Mouse (Mus musculus) MEL (cell line): ENCODE data around the gene Prkch. TPM values are rescaled to one million over a fixed set of nuclear protein-coding genes. Genes with fewer than 3 reads are reported as not detected.

ENCODE experiments used
- DNase-seq: peaks from one replicate; pipeline ENCODE4 v3.0.0; 2011; ENCODE audit warnings: low read depth, low spot score
- H3K27ac ChIP-seq: 2 replicates; pipeline ENCODE4 v1.5.1; 2012; ENCODE audit warnings: low read depth, mild to moderate bottlenecking, control low read depth, low read length, moderate library complexity; ENCODE audit not compliant: control insufficient read depth
- H3K27me3 ChIP-seq, 2 experiments: fragments of 150-350 bp in 1 of 2; sonication (generic) in 1 of 2; 2 replicates each; pipeline ENCODE4 v1.6.1; 2012; ENCODE audit warnings: low read length in 2 of 2, mild to moderate bottlenecking in 2 of 2, improper control_type of control experiment in 1 of 2, moderate library complexity in 1 of 2; ENCODE audit not compliant: insufficient read depth in 2 of 2, control insufficient read depth in 1 of 2
- H3K36me3 ChIP-seq, 2 experiments: 2 replicates each; pipeline ENCODE4 v1.6.1; 2012 to 2014; ENCODE audit warnings: low read length in 2 of 2, improper control_type of control experiment in 1 of 2, inconsistent platforms in 1 of 2, mild to moderate bottlenecking in 1 of 2; ENCODE audit not compliant: insufficient read depth in 2 of 2, control insufficient read depth in 1 of 2
- H3K4me1 ChIP-seq, 2 experiments: fragments of 150-350 bp in 1 of 2; sonication (generic) in 1 of 2; 2 replicates each; pipeline ENCODE4 v1.6.1; 2012; ENCODE audit warnings: low read length in 2 of 2, improper control_type of control experiment in 1 of 2, mild to moderate bottlenecking in 1 of 2; ENCODE audit not compliant: insufficient read depth in 2 of 2, control insufficient read depth in 1 of 2
- H3K4me3 ChIP-seq, 2 experiments: fragments of 150-350 bp in 1 of 2; sonication (generic) in 1 of 2; 2 replicates each; pipeline ENCODE4 v1.5.1; 2012; ENCODE audit warnings: low read depth in 2 of 2, low read length in 2 of 2, mild to moderate bottlenecking in 2 of 2, moderate library complexity in 2 of 2, control low read depth in 1 of 2, improper control_type of control experiment in 1 of 2; ENCODE audit not compliant: control insufficient read depth in 1 of 2, insufficient read depth in 1 of 2
- H3K79me2 ChIP-seq: 2 replicates; pipeline ENCODE4 v1.6.1; 2012; ENCODE audit warnings: mild to moderate bottlenecking, low read length, moderate library complexity; ENCODE audit not compliant: control insufficient read depth, poor library complexity, insufficient read depth
- H3K9ac ChIP-seq: 2 replicates; pipeline ENCODE4 v1.6.1; 2012; ENCODE audit warnings: low read depth, mild to moderate bottlenecking, control low read depth, low read length, moderate library complexity; ENCODE audit not compliant: control insufficient read depth, poor library complexity, severe bottlenecking
- H3K9me3 ChIP-seq: fragments of 150-350 bp; sonication (generic); replicated peaks from 2 replicates; pipeline ENCODE4 v1.6.1; 2012; ENCODE audit warnings: mild to moderate bottlenecking, low read length, improper control_type of control experiment, moderate library complexity; ENCODE audit not compliant: insufficient read depth
- BHLHE40 ChIP-seq: IDR thresholded peaks from 2 replicates; pipeline ENCODE4 v1.6.1; 2012; ENCODE audit warnings: low read depth, mild to moderate bottlenecking, inconsistent platforms, low read length, improper control_type of control experiment, borderline replicate concordance
- CHD1 ChIP-seq: IDR thresholded peaks from 2 replicates; pipeline ENCODE4 v1.6.1; 2012; ENCODE audit warnings: low read depth, mild to moderate bottlenecking, inconsistent platforms, low read length, improper control_type of control experiment
- CHD2 ChIP-seq: IDR thresholded peaks from 2 replicates; pipeline ENCODE4 v1.6.1; 2011; ENCODE audit warnings: low read length, improper control_type of control experiment
- ELF1 ChIP-seq: IDR thresholded peaks from 2 replicates; pipeline ENCODE4 v1.6.1; 2014; ENCODE audit warnings: low read depth, mild to moderate bottlenecking, inconsistent platforms, low read length, improper control_type of control experiment, moderate library complexity
- EP300 ChIP-seq, 2 experiments: IDR thresholded peaks; 2 replicates each; pipeline ENCODE4 v1.6.1; 2011; ENCODE audit warnings: improper control_type of control experiment in 2 of 2, low read length in 2 of 2, low read depth in 1 of 2, mild to moderate bottlenecking in 1 of 2
- ETS1 ChIP-seq: IDR thresholded peaks from 2 replicates; pipeline ENCODE4 v1.6.1; 2012; ENCODE audit warnings: low read depth, mild to moderate bottlenecking, inconsistent platforms, low read length, improper control_type of control experiment, moderate library complexity
- GABPA ChIP-seq: IDR thresholded peaks from 2 replicates; pipeline ENCODE4 v1.6.1; 2012; ENCODE audit warnings: low read depth, mild to moderate bottlenecking, inconsistent platforms, low read length, improper control_type of control experiment, moderate library complexity
- KAT2A ChIP-seq: conservative IDR thresholded peaks from 2 replicates; pipeline ENCODE4 v1.6.1; 2012; ENCODE audit warnings: low read depth, low read length, improper control_type of control experiment, inconsistent platforms
- MAFK ChIP-seq: IDR thresholded peaks from 2 replicates; pipeline ENCODE4 v1.6.1; 2011; ENCODE audit warnings: low read depth, mild to moderate bottlenecking, low read length, improper control_type of control experiment, borderline replicate concordance
- MAZ ChIP-seq: IDR thresholded peaks from 2 replicates; pipeline ENCODE4 v1.6.1; 2012; ENCODE audit warnings: low read depth, mild to moderate bottlenecking, inconsistent platforms, low read length, improper control_type of control experiment
- NELFE ChIP-seq: IDR thresholded peaks from 2 replicates; pipeline ENCODE4 v1.6.1; 2011; ENCODE audit warnings: low read depth, low read length, improper control_type of control experiment
- RCOR1 ChIP-seq: IDR thresholded peaks from 2 replicates; pipeline ENCODE4 v1.6.1; 2012; ENCODE audit warnings: low read depth, mild to moderate bottlenecking, inconsistent platforms, low read length, improper control_type of control experiment
- SMC3 ChIP-seq: IDR thresholded peaks from 2 replicates; pipeline ENCODE4 v1.6.1; 2011; ENCODE audit warnings: low read depth, low read length, improper control_type of control experiment
- USF2 ChIP-seq, 2 experiments: IDR thresholded peaks; 2 replicates each; pipeline ENCODE4 v1.6.1; 2011 to 2012; ENCODE audit warnings: improper control_type of control experiment in 2 of 2, low read length in 2 of 2, borderline replicate concordance in 1 of 2, inconsistent platforms in 1 of 2, low read depth in 1 of 2, mild to moderate bottlenecking in 1 of 2; ENCODE audit not compliant: insufficient read depth in 1 of 2
- ZKSCAN1 ChIP-seq: IDR thresholded peaks from 2 replicates; pipeline ENCODE4 v1.6.1; 2012; ENCODE audit warnings: low read depth, mild to moderate bottlenecking, inconsistent platforms, low read length, improper control_type of control experiment, moderate library complexity
- ZNF384 ChIP-seq: IDR thresholded peaks from 2 replicates; pipeline ENCODE4 v1.6.1; 2012; ENCODE audit warnings: low read depth, mild to moderate bottlenecking, inconsistent platforms, low read length, improper control_type of control experiment
- polyA plus RNA-seq, 2 experiments: library from polyadenylated mRNA; stranded (reverse) in 1 of 2; unstranded in 1 of 2; fragments of >175 nt in 1 of 2; fragments of >200 nt in 1 of 2; gene quantifications; 2 replicates each; pipeline versions ENCODE4 v1.2.1 to v1.2.4; 2012; ENCODE audit warnings: low replicate concordance in 2 of 2, low read depth in 1 of 2; ENCODE audit not compliant: insufficient read length in 2 of 2, insufficient read depth in 1 of 2, missing spikeins in 1 of 2
- total RNA-seq: library from RNA; depleted of rRNA; stranded (reverse); fragments of 300-350 nt; gene quantifications from 2 replicates; pipeline ENCODE4 v1.2.3, GENCODE M21; 2012

Gene Prkch
- total and polyA plus RNA-seq, 3 experiments: not detected

DNA sequence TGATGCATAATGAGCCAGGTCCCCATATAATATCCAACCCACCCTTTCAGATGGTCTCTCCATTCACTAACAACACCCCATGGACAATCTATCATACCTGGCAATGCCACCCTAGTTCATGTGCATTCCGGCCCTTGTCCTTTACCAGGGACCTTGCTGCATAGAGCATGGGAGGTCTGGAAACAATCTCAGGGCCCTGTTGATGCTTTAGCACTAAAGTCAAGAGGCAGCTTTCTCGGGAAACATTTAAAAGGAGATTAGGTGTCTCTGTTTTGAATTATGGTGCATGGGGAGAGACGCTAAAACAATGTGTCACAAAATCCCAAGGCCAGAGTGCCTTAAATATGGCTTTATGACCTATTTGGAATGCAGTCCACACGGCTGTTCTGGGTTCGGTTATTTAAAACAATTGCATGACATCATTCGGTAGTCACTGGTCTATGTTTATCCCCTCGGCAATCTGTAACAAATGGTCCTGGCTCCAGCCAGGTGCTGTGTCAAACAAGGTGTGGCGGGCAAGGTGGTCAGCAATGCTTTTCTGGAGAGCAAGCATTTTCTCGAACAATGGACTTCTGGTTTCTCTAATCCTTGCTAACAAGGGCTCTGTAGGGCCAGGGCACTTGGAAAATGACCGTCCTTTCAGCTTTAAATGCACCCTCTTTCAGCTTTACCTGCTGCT lies 217.9 kb downstream of the Prkch start:
- no peak overlapping the region for H3K27ac ChIP-seq
- H3K27me3 ChIP-seq: no peaks in the 10 kb centered on the region; a peak in 2 of 4 replicates
- no peak for TF ChIP-seq ZKSCAN1
- no peak for DNase-seq
- no peak overlapping the region for H3K9ac ChIP-seq
- no peaks in the 10 kb centered on the region for H3K79me2 ChIP-seq
- H3K36me3 ChIP-seq: no peaks in the 10 kb centered on the region
- H3K9me3 ChIP-seq: no peaks in the 10 kb centered on the region
- H3K4me1 ChIP-seq: no peaks in the 10 kb centered on the region
- no peak overlapping the region for H3K4me3 ChIP-seq

DNA sequence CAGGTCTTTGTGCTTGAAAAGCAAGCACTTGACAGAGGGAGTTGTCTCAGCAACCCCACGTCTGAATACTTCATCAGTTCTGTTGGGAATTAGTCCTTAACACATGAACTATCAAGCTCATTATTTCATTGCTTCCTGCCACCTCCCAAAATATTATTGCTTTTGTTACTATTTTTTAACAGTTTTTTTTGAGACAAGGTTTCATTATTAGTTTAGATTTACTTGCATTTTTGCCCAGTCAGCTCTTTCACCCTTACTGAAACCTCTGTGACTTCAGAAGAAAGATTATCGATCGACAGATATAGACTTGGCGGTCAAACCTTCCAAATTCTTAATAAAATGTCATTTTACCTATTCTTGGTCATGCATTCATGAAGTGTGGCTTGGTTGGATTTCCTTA lies 219.3 kb downstream of the Prkch start:
- H3K9ac ChIP-seq: no peak overlapping the region
- no peak for TF ChIP-seq GABPA
- peak; percentile 34; the same call in 1 of the 2 replicates for TF ChIP-seq MAFK
- DNase-seq: no peak
- no peak overlapping the region for H3K27ac ChIP-seq
- no peaks in the 10 kb centered on the region; a peak in 2 of 4 replicates for H3K27me3 ChIP-seq
- no peak overlapping the region for H3K4me3 ChIP-seq
- no peaks in the 10 kb centered on the region for H3K36me3 ChIP-seq
- no peaks in the 10 kb centered on the region for H3K9me3 ChIP-seq
- H3K79me2 ChIP-seq: no peaks in the 10 kb centered on the region
- H3K4me1 ChIP-seq: no peaks in the 10 kb centered on the region

DNA sequence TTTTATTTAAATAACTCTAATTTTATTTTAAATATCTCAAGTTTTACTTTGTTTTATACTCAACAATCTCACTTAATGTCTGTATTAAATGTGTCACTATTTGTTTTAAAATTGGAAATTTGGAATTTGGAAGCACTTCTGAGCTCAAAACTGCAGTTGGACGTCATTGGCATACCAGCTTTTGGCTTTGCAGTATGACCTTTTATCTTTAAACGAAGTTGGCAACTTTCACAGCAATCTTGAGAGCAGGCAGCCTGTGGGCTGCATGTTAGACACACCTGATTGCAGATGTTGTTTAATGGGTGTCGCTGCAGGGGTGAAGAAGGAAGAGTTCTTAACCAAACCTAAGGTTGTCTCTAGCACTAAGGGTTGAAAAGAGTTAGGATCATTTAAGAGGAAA lies 220.9 kb downstream of the Prkch start:
- Histone ChIP-seq H3K79me2 (no peaks in the 10 kb centered on the region), H3K4me3 (no peak overlapping the region), H3K9me3 (no peaks in the 10 kb centered on the region), H3K36me3 (no peaks in the 10 kb centered on the region), H3K9ac (no peak overlapping the region), H3K27me3 (no peaks in the 10 kb centered on the region; a peak in 2 of 4 replicates), H3K27ac (no peak overlapping the region)
- DNase-seq: no peak
- TF ChIP-seq ELF1 (no peak), KAT2A (no peak), ZKSCAN1 (no peak), ETS1 (no peak), USF2 (IDR thresholded peaks at IDR 0.05; ENCODE audit: borderline replicate concordance in 1 of 2, insufficient read depth in 1 of 2, low read depth in 1 of 2, low read length in 2 of 2) (no peak), SMC3 (no peak), CHD1 (no peak), CHD2 (no peak), ZNF384 (no peak), NELFE (no peak), MAFK (no peak), EP300 (IDR thresholded peaks at IDR 0.05; ENCODE audit: low read depth in 1 of 2, low read length in 2 of 2) (no peak), RCOR1 (no peak), BHLHE40 (no peak), MAZ (no peak)
- TF ChIP-seq, all 39 proteins: peak for 0
- no peaks in the 10 kb centered on the region for H3K4me1 ChIP-seq
